Mouse (Mus musculus) lung, postnatal 0 days (tissue): ENCODE results near the gene Tenm3. TPM values are rescaled to one million over a fixed set of nuclear protein-coding genes. Genes with fewer than 3 reads are reported as not detected.

Experiments used
- ATAC-seq: fragments of 200-750 bp; cut with Nextera tagmentation; 2 replicates; pipeline ENCODE4 v1.8.0; 2017; ENCODE audit warnings: moderate library complexity
- DNase-seq: peaks from one replicate; pipeline ENCODE4 v3.0.0-alpha.2; 2016; ENCODE audit warnings: low spot score
- H3K27ac ChIP-seq: fragments of 300-500 bp; sonication (generic); 2 replicates; pipeline ENCODE4 v1.5.1; 2014; ENCODE audit warnings: antibody characterized with exemption, mild to moderate bottlenecking, low read length, mixed read lengths
- H3K27me3 ChIP-seq: fragments of 300-500 bp; sonication (generic); replicated peaks from 2 replicates; pipeline ENCODE4 v1.6.1; 2014; ENCODE audit warnings: low read length, mixed read lengths; ENCODE audit not compliant: insufficient read depth
- H3K36me3 ChIP-seq: fragments of 300-500 bp; sonication (generic); 2 replicates; pipeline ENCODE4 v1.6.1; 2014; ENCODE audit warnings: low read length, mixed read lengths; ENCODE audit not compliant: insufficient read depth
- H3K4me1 ChIP-seq: fragments of 300-500 bp; sonication (generic); 2 replicates; pipeline ENCODE4 v1.6.1; 2014; ENCODE audit warnings: antibody characterized with exemption, low read depth, low read length, mixed read lengths; ENCODE audit not compliant: insufficient read depth
- H3K4me2 ChIP-seq: fragments of 300-500 bp; sonication (generic); replicated peaks from 2 replicates; pipeline ENCODE4 v1.6.1; 2014; ENCODE audit warnings: low read depth, mild to moderate bottlenecking, low read length, moderate library complexity, mixed read lengths
- H3K4me3 ChIP-seq: fragments of 300-500 bp; sonication (generic); 2 replicates; pipeline ENCODE4 v1.5.1; 2014; ENCODE audit warnings: low read depth, low read length
- H3K9ac ChIP-seq: fragments of 300-500 bp; sonication (generic); replicated peaks from 2 replicates; pipeline ENCODE4 v1.6.1; 2014; ENCODE audit warnings: low read depth, mild to moderate bottlenecking
- H3K9me3 ChIP-seq: fragments of 300-500 bp; sonication (generic); 2 replicates; pipeline ENCODE4 v1.6.1; 2016; ENCODE audit warnings: low read length, mixed read lengths
- CTCF ChIP-seq: IDR thresholded peaks from 2 replicates; pipeline ENCODE4 v1.5.1; 2016; ENCODE audit warnings: antibody characterized with exemption, mild to moderate bottlenecking
- EP300 ChIP-seq: IDR thresholded peaks from 2 replicates; pipeline ENCODE4 v1.6.1; 2016; ENCODE audit warnings: antibody characterized with exemption, mild to moderate bottlenecking, control low read depth
- WGBS: fragments of 180-500 bp; shearing (Covaris S2); extraction: QIAGEN DNeasy Blood & Tissue Kit; methylation state at CpG from one replicate; pipeline ENCODE4 v1.1.7; 2014; 5-methylcytosine and 5-hydroxymethylcytosine counted together
- polyA plus RNA-seq: library from polyadenylated mRNA; unstranded; fragments of >200 nt; fragmentation: Nextera tagmentation; extraction: Ambion mirVana; gene quantifications from 2 replicates; pipeline ENCODE4 v1.2.1, GENCODE M21; 2015

The Tenm3 gene
- polyA plus RNA-seq, 1 experiment from 2014 or later: 0.78 TPM

GRCm38 (mm10) chr8:48572941-48573340 lies 270.8 kb downstream of the Tenm3 start:
- H3K4me3 ChIP-seq: no peak overlapping the region
- DNase-seq (peak; percentile 22), ATAC-seq (no peak)
- H3K4me1 ChIP-seq: no peaks in the 10 kb centered on the region
- 55% methylated on average over 1 of the region's 1 CpGs for WGBS
- H3K27me3 ChIP-seq: no peaks in the 10 kb centered on the region
- no peak overlapping the region for H3K4me2 ChIP-seq
- no peaks in the 10 kb centered on the region for H3K9me3 ChIP-seq
- no peak overlapping the region for H3K9ac ChIP-seq
- no peak for TF ChIP-seq CTCF
- no peak for TF ChIP-seq EP300
- no peak overlapping the region for H3K27ac ChIP-seq
- no peaks in the 10 kb centered on the region for H3K36me3 ChIP-seq

- DNase-seq (no peak), ATAC-seq (no peak)
- H3K27ac ChIP-seq: no peak overlapping the region
- H3K9me3 ChIP-seq: no peaks in the 10 kb centered on the region
- H3K36me3 ChIP-seq: no peaks in the 10 kb centered on the region
- H3K27me3 ChIP-seq: no peaks in the 10 kb centered on the region
- no peak for TF ChIP-seq CTCF
- TF ChIP-seq EP300: no peak
- no peaks in the 10 kb centered on the region for H3K4me1 ChIP-seq
- H3K9ac ChIP-seq: no peak overlapping the region
- WGBS: 82% methylated on average over 2 of the region's 2 CpGs
- no peak overlapping the region for H3K4me3 ChIP-seq
- no peak overlapping the region for H3K4me2 ChIP-seq
These were observed 271.4 kb downstream of the Tenm3 start for GRCm38 (mm10) chr8:48572345-48572744.

GRCm38 (mm10) chr8:48568608-48569007 lies 275.1 kb downstream of the Tenm3 start:
- H3K36me3 ChIP-seq: no peaks in the 10 kb centered on the region
- no peak overlapping the region for H3K4me2 ChIP-seq
- DNase-seq (peak; percentile 14), ATAC-seq (no peak)
- no peak overlapping the region for H3K4me3 ChIP-seq
- H3K9me3 ChIP-seq: no peaks in the 10 kb centered on the region
- no peaks in the 10 kb centered on the region for H3K4me1 ChIP-seq
- TF ChIP-seq CTCF (no peak), EP300 (no peak)
- H3K27me3 ChIP-seq: no peaks in the 10 kb centered on the region
- 39% methylated on average over 4 of the region's 4 CpGs for WGBS
- no peak overlapping the region for H3K27ac ChIP-seq
- H3K9ac ChIP-seq: no peak overlapping the region

- Histone ChIP-seq H3K4me3 (no peak overlapping the region), H3K36me3 (no peaks in the 10 kb centered on the region), H3K4me1 (no peaks in the 10 kb centered on the region), H3K9ac (no peak overlapping the region), H3K9me3 (no peaks in the 10 kb centered on the region), H3K4me2 (no peak overlapping the region), H3K27me3 (no peaks in the 10 kb centered on the region), H3K27ac (no peak overlapping the region)
- ATAC-seq (no peak), DNase-seq (no peak)
- 56% methylated on average over 10 of the region's 10 CpGs for WGBS
- TF ChIP-seq CTCF (no peak), EP300 (no peak)
These were observed 275.7 kb downstream of the Tenm3 start for GRCm38 (mm10) chr8:48567929-48568607.

GRCm38 (mm10) chr8:48560227-48560626 lies 283.5 kb downstream of the Tenm3 start:
- no peak overlapping the region for H3K4me3 ChIP-seq
- DNase-seq (no peak), ATAC-seq (no peak)
- H3K9ac ChIP-seq: no peak overlapping the region
- no peaks in the 10 kb centered on the region for H3K9me3 ChIP-seq
- H3K4me2 ChIP-seq: no peak overlapping the region
- no peak overlapping the region for H3K27ac ChIP-seq
- no peaks in the 10 kb centered on the region; the same call in 1 of the 2 replicates for H3K4me1 ChIP-seq
- 67% methylated on average over 9 of the region's 9 CpGs for WGBS
- 0 out of 2 replicates have a peak, but pooled peaks have one; percentile 10 for TF ChIP-seq CTCF
- TF ChIP-seq EP300: no peak
- no peaks in the 10 kb centered on the region for H3K36me3 ChIP-seq
- peaks cover 1% of the 10 kb centered on the region; the same call in 1 of the 2 replicates for H3K27me3 ChIP-seq

GRCm38 (mm10) chr8:48555546-48556141 lies 288.1 kb downstream of the Tenm3 start:
- Histone ChIP-seq H3K9ac (no peak overlapping the region), H3K9me3 (no peaks in the 10 kb centered on the region), H3K27me3 (peaks cover 11% of the 10 kb centered on the region), H3K4me1 (peaks cover 3% of the 10 kb centered on the region; the same call in 1 of the 2 replicates), H3K4me2 (peak overlapping the region; percentile 93), H3K27ac (no peak overlapping the region), H3K36me3 (no peaks in the 10 kb centered on the region), H3K4me3 (peak overlapping the region; percentile 55)
- TF ChIP-seq EP300 (no peak), CTCF (no peak; the same call in 1 of the 2 replicates)
- whole genome bisulfite sequencing: 1% methylated on average over 30 of the region's 55 CpGs
- DNase-seq (no peak), ATAC-seq (peak; percentile 49)
